In genomic region chr7:12978931-12979722, GRCm38 (mm10) we compare ENCODE assay signal across 1 mouse cellular context.
TF ChIP-seq lines count a peak whose summit lies in the region.

No protein-coding gene starts in this region.

TF ChIP-seq in ES-E14, 5 proteins besides CTCF, POLR2A, EP300 and RAD21 (continued from another document):
- TF ChIP-seq ZNF384 (IDR thresholded peaks at IDR 0.05; ENCODE audit: low read depth, low read length) = no peak
- no peak for TF ChIP-seq CHD2 (IDR thresholded peaks at IDR 0.05; ENCODE audit: low read depth, low read length)
- TF ChIP-seq ZC3H11A (IDR thresholded peaks at IDR 0.05; ENCODE audit: borderline replicate concordance, low read depth, low read length) = no peak
- TF ChIP-seq HCFC1 (IDR thresholded peaks at IDR 0.05; ENCODE audit: borderline replicate concordance, insufficient read depth, low read length) = no peak
